Comparison of ENCODE assay signal across 9 mouse cellular contexts in genomic region chr2:90611959-90612571, GRCm38 (mm10). TPM values are rescaled to one million over a fixed set of nuclear protein-coding genes. Genes with fewer than 3 reads are reported as not detected.
DNase-seq lines count a peak whose midpoint lies in the region; ATAC-seq and TF ChIP-seq lines count a peak whose summit lies in the region.
"Had no signal": no experiment of that assay in that cellular context is flagged by ENCODE, and none has a peak within 500 bp of the region (broad histone marks: within the 10 kb centered on the region; RNA-seq: fewer than 3 reads in every experiment).

No protein-coding gene starts in this region.

- H3K27me3 ChIP-seq in kidney, embryonic 15.5 days: no peaks in the 10 kb centered on the region
- no peaks in the 10 kb centered on the region for H3K27me3 ChIP-seq in cerebellum, adult 2 months (ENCODE audit: control insufficient read depth, insufficient read depth, low read length)
- H3K27me3 ChIP-seq: CH12.LX had no signal

- intact Hi-C loops in heart, postnatal 10 days (cut with DNase I): no loop called here

- ATAC-seq in kidney, embryonic 15.5 days (replicated peaks; ENCODE audit: low FRiP score): no peak

- no peaks in the 10 kb centered on the region for H3K4me1 ChIP-seq in kidney, embryonic 15.5 days
- no peaks in the 10 kb centered on the region for H3K4me1 ChIP-seq in cerebellum, adult 2 months (ENCODE audit: control insufficient read depth, insufficient read depth, low read length)

- no peak overlapping the region for H3K9ac ChIP-seq in kidney, embryonic 15.5 days

- H3K9me3 ChIP-seq in kidney, embryonic 15.5 days (replicated peaks): no peaks in the 10 kb centered on the region

- H3K36me3 ChIP-seq in kidney, embryonic 15.5 days: no peaks in the 10 kb centered on the region

- H3K4me3 ChIP-seq in kidney, embryonic 15.5 days (replicated peaks): no peak overlapping the region
- no peak overlapping the region for H3K4me3 ChIP-seq in cerebellum, adult 2 months (replicated peaks; ENCODE audit: insufficient read depth, low read depth, low read length)

- peak; percentile 13 for DNase-seq in kidney, postnatal 14 days
- peak; percentile 43 for DNase-seq in c-Kit-positive CD71-negative TER-119-negative erythroid progenitor cells, embryonic 14.5 days (ENCODE audit: low read depth)
- peak; percentile 82 for DNase-seq in heart, postnatal 10 days
- peak; percentile 85 for DNase-seq in lung, postnatal 36 days
- DNase-seq in cerebellum, postnatal 36 days: no peak
- DNase-seq in kidney, adult 9 months: no peak
- no peak for DNase-seq in cerebellum, adult 2 months

- no peak for TF ChIP-seq CTCF in cerebellum, adult 2 months (IDR thresholded peaks at IDR 0.05; ENCODE audit: borderline replicate concordance, insufficient read depth, low read depth, low read length)

- 81% methylated on average over 10 of the region's 10 CpGs for WGBS in kidney, embryonic 15.5 days
- 81% methylated on average over 10 of the region's 10 CpGs for whole genome bisulfite sequencing in cerebellum, adult 2 months

- no peak for TF ChIP-seq POLR2A in cerebellum, adult 2 months (IDR thresholded peaks at IDR 0.05; ENCODE audit: borderline replicate concordance, insufficient read depth, low read length)

- H3K4me2 ChIP-seq in kidney, embryonic 15.5 days: no peak overlapping the region

- no peak overlapping the region for H3K27ac ChIP-seq in kidney, embryonic 15.5 days
- H3K27ac ChIP-seq in cerebellum, adult 2 months (ENCODE audit: insufficient read depth, low read length): no peak overlapping the region

RNA-seq across cellular contexts. Expression of gene Ptprj, which starts 31.6 kb away (rescaled TPM):
- 6.5 and 7.1 TPM in 2 replicates for polyA plus RNA-seq in kidney, embryonic 15.5 days (2015; fragmentation: Nextera tagmentation; extraction: Ambion mirVana)
- total RNA-seq in heart, postnatal 10 days (2021): 10 to 100 TPM in 1 of 2 experiments, 1 to 10 TPM in 1; 9.1 to 13.1 TPM
- 25.6 and 26.6 TPM in 2 replicates for polyA plus RNA-seq in cerebellum, adult 2 months (2012; rRNA removed)

Comparison
In these comparisons a context has a peak if more than half of its experiments do, and no peak if none do; other contexts are left out.
1. DNase-seq: peak in kidney, postnatal 14 days (single experiment), c-Kit-positive CD71-negative TER-119-negative erythroid progenitor cells, embryonic 14.5 days (single experiment), heart, postnatal 10 days (2 of 2) and lung, postnatal 36 days (single experiment); none in cerebellum, postnatal 36 days (0 of 2), kidney, adult 9 months (single experiment) and cerebellum, adult 2 months (0 of 2).